In the genomic region with DNA sequence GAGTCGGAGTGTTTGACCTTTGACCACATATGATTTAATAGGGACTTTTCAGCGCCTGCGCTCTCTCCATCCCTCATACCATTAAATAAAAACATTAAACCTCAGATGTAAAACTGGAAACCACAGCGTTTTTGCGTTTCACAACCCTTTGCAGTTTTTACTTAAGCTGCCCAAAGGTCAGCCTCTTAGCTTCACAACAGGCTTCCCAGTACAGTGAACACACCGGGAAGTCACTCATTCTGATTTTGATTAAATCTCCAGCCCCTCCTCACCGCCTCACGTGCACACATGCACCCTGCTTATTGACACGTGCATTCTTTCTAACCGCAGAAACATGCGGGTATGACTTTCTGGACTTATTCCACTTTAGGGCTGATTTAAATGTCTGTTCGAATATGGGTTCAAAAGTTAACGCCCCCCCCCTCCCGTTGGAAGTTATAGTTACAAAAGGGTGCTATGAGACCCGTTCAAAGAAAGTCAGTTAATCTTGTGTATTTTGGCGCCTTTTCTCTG, we compare ENCODE assay signal across 9 mouse cellular contexts.
DNase-seq lines count a peak whose midpoint lies in the region; ATAC-seq and TF ChIP-seq lines count a peak whose summit lies in the region.
"Had no signal": no experiment of that assay in that cellular context is flagged by ENCODE, and none has a peak within 500 bp of the region (broad histone marks: within the 10 kb centered on the region; RNA-seq: fewer than 3 reads in every experiment).

No protein-coding gene starts in this region.

- H3K4me2 ChIP-seq in embryonic facial prominence, embryonic 11.5 days (ENCODE audit: low read depth, low read length) = peak overlapping the region; percentile 29; the same call in 1 of the 2 replicates
- H3K4me2 ChIP-seq in hindbrain, embryonic 15.5 days = peak overlapping the region; percentile 100
- H3K4me2 ChIP-seq in liver, embryonic 14.5 days (ENCODE audit: low read depth) = peak overlapping the region; percentile 73
- peak overlapping the region; percentile 77 for H3K4me2 ChIP-seq in stomach, postnatal 0 days (replicated peaks; ENCODE audit: low read depth)

- H3K27me3 ChIP-seq in embryonic facial prominence, embryonic 11.5 days (ENCODE audit: control insufficient read depth, insufficient read depth, low read length) = no peaks in the 10 kb centered on the region
- H3K27me3 ChIP-seq in hindbrain, embryonic 15.5 days = 0 out of 2 replicates have a peak, but pooled peaks cover 8% of the 10 kb centered on the region
- peaks cover 71% of the 10 kb centered on the region for H3K27me3 ChIP-seq in liver, embryonic 14.5 days (ENCODE audit: control insufficient read depth, insufficient read depth, low read length)
- no peaks in the 10 kb centered on the region for H3K27me3 ChIP-seq in stomach, postnatal 0 days (ENCODE audit: control insufficient read depth, insufficient read depth, low read length)

- H3K9ac ChIP-seq in embryonic facial prominence, embryonic 11.5 days (replicated peaks; ENCODE audit: low read length) = peak overlapping the region; percentile 50; the same call in 1 of the 2 replicates
- H3K9ac ChIP-seq in hindbrain, embryonic 15.5 days = peak overlapping the region; percentile 50; the same call in 1 of the 2 replicates
- H3K9ac ChIP-seq in liver, embryonic 14.5 days (replicated peaks) = no peak overlapping the region
- peak overlapping the region; percentile 28 for H3K9ac ChIP-seq in stomach, postnatal 0 days (ENCODE audit: low read length)

- no peak for ATAC-seq in embryonic facial prominence, embryonic 11.5 days (replicated peaks; ENCODE audit: insufficient number of reproducible peaks, low FRiP score, low TSS enrichment, low read depth)
- no peak for ATAC-seq in hindbrain, embryonic 15.5 days (ENCODE audit: low FRiP score, low read depth)
- ATAC-seq in liver, embryonic 14.5 days (ENCODE audit: insufficient read depth) = no peak
- no peak for ATAC-seq in stomach, postnatal 0 days (ENCODE audit: low FRiP score, low TSS enrichment)

- no peak for TF ChIP-seq CTCF in liver, embryonic 14.5 days (IDR thresholded peaks at IDR 0.05; ENCODE audit: low read depth)
- no peak for TF ChIP-seq CTCF in stomach, postnatal 0 days (IDR thresholded peaks at IDR 0.05; ENCODE audit: low read depth)

- H3K4me1 ChIP-seq in embryonic facial prominence, embryonic 11.5 days (ENCODE audit: control insufficient read depth, insufficient read depth, low read length) = peaks cover 6% of the 10 kb centered on the region; the same call in 1 of the 2 replicates
- peaks cover 31% of the 10 kb centered on the region for H3K4me1 ChIP-seq in hindbrain, embryonic 15.5 days (replicated peaks)
- peaks cover 0 to 9% of the 10 kb centered on the region in 2 experiments; a peak in 2 of 4 replicates for H3K4me1 ChIP-seq in liver, embryonic 14.5 days (replicated peaks; ENCODE audit: control insufficient read depth in 2 of 2, insufficient read depth in 2 of 2, low read length in 1 of 2)
- 0 out of 2 replicates have a peak, but pooled peaks cover 2% of the 10 kb centered on the region for H3K4me1 ChIP-seq in stomach, postnatal 0 days (replicated peaks; ENCODE audit: control insufficient read depth, insufficient read depth)

- WGBS in embryonic facial prominence, embryonic 11.5 days = 5% methylated on average over 16 of the region's 16 CpGs
- 3% methylated on average over 16 of the region's 16 CpGs for WGBS in hindbrain, embryonic 15.5 days
- WGBS in liver, embryonic 14.5 days (ENCODE audit: insufficient replicate concordance) = 9% methylated on average over 16 of the region's 16 CpGs
- WGBS in stomach, postnatal 0 days = 10% methylated on average over 16 of the region's 16 CpGs

- peak overlapping the region; percentile 48 for H3K27ac ChIP-seq in embryonic facial prominence, embryonic 11.5 days (replicated peaks; ENCODE audit: low read depth, low read length)
- peak overlapping the region; percentile 82 for H3K27ac ChIP-seq in hindbrain, embryonic 15.5 days (replicated peaks)
- H3K27ac ChIP-seq in liver, embryonic 14.5 days = no peak overlapping the region
- peak overlapping the region; percentile 61 for H3K27ac ChIP-seq in stomach, postnatal 0 days (replicated peaks)

- no peak overlapping the region for H3K4me3 ChIP-seq in embryonic facial prominence, embryonic 11.5 days (ENCODE audit: low read depth, low read length)
- H3K4me3 ChIP-seq in hindbrain, embryonic 15.5 days = peak overlapping the region; percentile 58; the same call in 1 of the 2 replicates
- no peak overlapping the region for H3K4me3 ChIP-seq in liver, embryonic 14.5 days (ENCODE audit: insufficient read depth in 1 of 2, low read depth in 2 of 2, low read length in 2 of 2)
- H3K4me3 ChIP-seq in stomach, postnatal 0 days (ENCODE audit: low read depth, low read length) = peak overlapping the region; percentile 28
- H3K4me3 ChIP-seq: erythroblast, embryonic 14.5 days had no signal

- no peaks in the 10 kb centered on the region for H3K36me3 ChIP-seq in embryonic facial prominence, embryonic 11.5 days (replicated peaks; ENCODE audit: control insufficient read depth, insufficient read depth, low read depth, low read length)
- H3K36me3 ChIP-seq in hindbrain, embryonic 15.5 days = no peaks in the 10 kb centered on the region
- no peaks in the 10 kb centered on the region for H3K36me3 ChIP-seq in liver, embryonic 14.5 days (replicated peaks; ENCODE audit: control insufficient read depth, insufficient read depth, low read depth)
- H3K36me3 ChIP-seq in stomach, postnatal 0 days (ENCODE audit: control insufficient read depth, insufficient read depth, low read length) = no peaks in the 10 kb centered on the region

- peak; percentile 48 for DNase-seq in cerebellum, adult 11-12 months
- DNase-seq in cerebellum, adult 8-10 months = no peak
- peak; percentile 53 for DNase-seq in embryonic facial prominence, embryonic 11.5 days (ENCODE audit: low spot score)
- DNase-seq in liver, embryonic 14.5 days (ENCODE audit: low read depth in 3 of 3, low spot score in 3 of 3) = no peak
- DNase-seq in stomach, postnatal 0 days (ENCODE audit: low spot score) = peak; percentile 49
- DNase-seq in Muller cell, postnatal 12 days (ENCODE audit: inconsistent ontology term) = no peak
- no peak for DNase-seq in frontal cortex, postnatal 36 days (ENCODE audit: low spot score in 2 of 2)

- TF ChIP-seq EP300 in liver, embryonic 14.5 days (IDR thresholded peaks at IDR 0.05; ENCODE audit: low read depth) = no peak
- TF ChIP-seq EP300 in stomach, postnatal 0 days (optimal IDR thresholded peaks at IDR 0.05) = no peak

- H3K9me3 ChIP-seq in embryonic facial prominence, embryonic 11.5 days (replicated peaks; ENCODE audit: control insufficient read depth, low read length) = no peaks in the 10 kb centered on the region
- H3K9me3 ChIP-seq in hindbrain, embryonic 15.5 days = no peaks in the 10 kb centered on the region
- H3K9me3 ChIP-seq in liver, embryonic 14.5 days (ENCODE audit: control insufficient read depth, low read length) = no peaks in the 10 kb centered on the region
- H3K9me3 ChIP-seq in stomach, postnatal 0 days (ENCODE audit: control insufficient read depth, low read length) = no peaks in the 10 kb centered on the region

Comparison
In these comparisons a context has a peak if more than half of its experiments do, and no peak if none do; other contexts are left out.
1. DNase-seq: peak in cerebellum, adult 11-12 months (single experiment), embryonic facial prominence, embryonic 11.5 days (single experiment) and stomach, postnatal 0 days (single experiment); none in cerebellum, adult 8-10 months (single experiment), liver, embryonic 14.5 days (0 of 3), Muller cell, postnatal 12 days (single experiment) and frontal cortex, postnatal 36 days (0 of 2).
2. H3K4me2 ChIP-seq: peak in every context shown above with its lines; median percentile 100 in hindbrain, embryonic 15.5 days; 77 in stomach, postnatal 0 days; 73 in liver, embryonic 14.5 days; 29 in embryonic facial prominence, embryonic 11.5 days.
3. H3K4me3 ChIP-seq: peak in hindbrain, embryonic 15.5 days (single experiment) and stomach, postnatal 0 days (single experiment); none in embryonic facial prominence, embryonic 11.5 days (single experiment) and liver, embryonic 14.5 days (0 of 2).